Mouse (Mus musculus) lung, embryonic 16.5 days (tissue): ENCODE measurements around the gene Ncam2. TPM values are rescaled to one million over a fixed set of nuclear protein-coding genes. Genes with fewer than 3 reads are reported as not detected.

ENCODE experiments used
- ATAC-seq: fragments of 200-750 bp; cut with Nextera tagmentation; 2 replicates; pipeline ENCODE4 v1.8.0; 2017; ENCODE audit warnings: low read depth, mild to moderate bottlenecking, moderate library complexity
- H3K27ac ChIP-seq: fragments of 300-500 bp; sonication (generic); 2 replicates; pipeline ENCODE4 v1.5.1; 2014; ENCODE audit warnings: mild to moderate bottlenecking, control low read depth, low read length
- H3K27me3 ChIP-seq: fragments of 300-500 bp; sonication (generic); 2 replicates; pipeline ENCODE4 v1.6.1; 2014; ENCODE audit warnings: low read depth, low read length, mixed read lengths; ENCODE audit not compliant: control insufficient read depth, insufficient read depth
- H3K36me3 ChIP-seq: fragments of 300-500 bp; sonication (generic); 2 replicates; pipeline ENCODE4 v1.6.1; 2014; ENCODE audit warnings: low read length; ENCODE audit not compliant: control insufficient read depth, insufficient read depth
- H3K4me1 ChIP-seq: fragments of 300-500 bp; sonication (generic); replicated peaks from 2 replicates; pipeline ENCODE4 v1.6.1; 2014; ENCODE audit warnings: low read length, mixed read lengths; ENCODE audit not compliant: control insufficient read depth, insufficient read depth
- H3K4me2 ChIP-seq: fragments of 300-500 bp; sonication (generic); 2 replicates; pipeline ENCODE4 v1.6.1; 2014; ENCODE audit warnings: low read depth, low read length, control low read depth
- H3K4me3 ChIP-seq: fragments of 300-500 bp; sonication (generic); 2 replicates; pipeline ENCODE4 v1.5.1; 2014; ENCODE audit warnings: mild to moderate bottlenecking, low read length, control low read depth
- H3K9ac ChIP-seq: fragments of 300-500 bp; sonication (generic); 2 replicates; pipeline ENCODE4 v1.6.1; 2014; ENCODE audit warnings: low read length, control low read depth
- H3K9me3 ChIP-seq: fragments of 300-500 bp; sonication (generic); 2 replicates; pipeline ENCODE4 v1.6.1; 2016; ENCODE audit warnings: low read length; ENCODE audit not compliant: control insufficient read depth
- WGBS: fragments of 180-500 bp; shearing (Covaris S2); extraction: QIAGEN DNeasy Blood & Tissue Kit; methylation state at CpG from one replicate; pipeline ENCODE4 v1.1.7; 2014; 5-methylcytosine and 5-hydroxymethylcytosine counted together
- polyA plus RNA-seq: library from polyadenylated mRNA; unstranded; fragments of >200 nt; fragmentation: Nextera tagmentation; extraction: Ambion mirVana; gene quantifications from 2 replicates; pipeline ENCODE4 v1.2.1, GENCODE M21; 2015

The Ncam2 gene
- polyA plus RNA-seq, 1 experiment from 2014 or later = 0.34 TPM

GRCm38 (mm10) chr16:81201992-81202391 is 1.5 kb downstream of the Ncam2 start:
- no peak for ATAC-seq
- H3K4me3 ChIP-seq = no peak overlapping the region

GRCm38 (mm10) chr16:81202721-81203161 is 2.2 kb downstream of the Ncam2 start:
- H3K27ac ChIP-seq = no peak overlapping the region
- 0 out of 2 replicates have a peak, but pooled peaks cover 3% of the 10 kb centered on the region for H3K4me1 ChIP-seq
- no peak overlapping the region for H3K4me2 ChIP-seq
- H3K4me3 ChIP-seq = no peak overlapping the region
- no peaks in the 10 kb centered on the region for H3K9me3 ChIP-seq
- no peak overlapping the region for H3K9ac ChIP-seq
- no peaks in the 10 kb centered on the region; the same call in 1 of the 2 replicates for H3K27me3 ChIP-seq
- H3K36me3 ChIP-seq = no peaks in the 10 kb centered on the region
- no peak for ATAC-seq
- WGBS = 64% methylated on average over 8 of the region's 8 CpGs

More at GRCm38 (mm10) chr16:81201992-81202391, 1.5 kb downstream of the Ncam2 start:
- 8% methylated on average over 4 of the region's 4 CpGs for WGBS
- H3K27me3 ChIP-seq = no peaks in the 10 kb centered on the region; the same call in 1 of the 2 replicates
- H3K4me1 ChIP-seq = 0 out of 2 replicates have a peak, but pooled peaks cover 3% of the 10 kb centered on the region
- H3K9ac ChIP-seq = no peak overlapping the region
- H3K4me2 ChIP-seq = no peak overlapping the region
- H3K27ac ChIP-seq = no peak overlapping the region
- no peaks in the 10 kb centered on the region for H3K9me3 ChIP-seq
- H3K36me3 ChIP-seq = no peaks in the 10 kb centered on the region

GRCm38 (mm10) chr16:81204405-81205034 is 4.0 kb downstream of the Ncam2 start:
- no peak for ATAC-seq
- no peaks in the 10 kb centered on the region for H3K36me3 ChIP-seq
- no peak overlapping the region for H3K27ac ChIP-seq
- no peak overlapping the region for H3K4me3 ChIP-seq
- no peaks in the 10 kb centered on the region for H3K9me3 ChIP-seq
- H3K9ac ChIP-seq = no peak overlapping the region
- no peak overlapping the region for H3K4me2 ChIP-seq
- 72% methylated on average over 12 of the region's 12 CpGs for WGBS
- H3K27me3 ChIP-seq = no peaks in the 10 kb centered on the region; the same call in 1 of the 2 replicates
- H3K4me1 ChIP-seq = 0 out of 2 replicates have a peak, but pooled peaks cover 3% of the 10 kb centered on the region

GRCm38 (mm10) chr16:81221176-81221575 is 20.7 kb downstream of the Ncam2 start:
- Histone ChIP-seq H3K9me3 (no peaks in the 10 kb centered on the region), H3K9ac (no peak overlapping the region), H3K27ac (no peak overlapping the region), H3K27me3 (no peaks in the 10 kb centered on the region), H3K4me2 (no peak overlapping the region), H3K4me3 (no peak overlapping the region), H3K36me3 (no peaks in the 10 kb centered on the region), H3K4me1 (no peaks in the 10 kb centered on the region)
- whole genome bisulfite sequencing = 78% methylated on average over 3 of the region's 3 CpGs
- no peak for ATAC-seq

- Histone ChIP-seq H3K36me3 (no peaks in the 10 kb centered on the region), H3K9me3 (no peaks in the 10 kb centered on the region), H3K27ac (no peak overlapping the region), H3K4me1 (no peaks in the 10 kb centered on the region), H3K9ac (no peak overlapping the region), H3K4me3 (no peak overlapping the region), H3K27me3 (no peaks in the 10 kb centered on the region), H3K4me2 (no peak overlapping the region)
- no peak for ATAC-seq
- WGBS = 41% methylated on average over 1 of the region's 1 CpGs
These were observed 23.3 kb downstream of the Ncam2 start for GRCm38 (mm10) chr16:81223841-81224240.

GRCm38 (mm10) chr16:81224253-81224652 is 23.8 kb downstream of the Ncam2 start:
- no peaks in the 10 kb centered on the region for H3K4me1 ChIP-seq
- no peak overlapping the region for H3K4me3 ChIP-seq
- H3K9me3 ChIP-seq = no peaks in the 10 kb centered on the region
- H3K36me3 ChIP-seq = no peaks in the 10 kb centered on the region
- no peak overlapping the region for H3K27ac ChIP-seq
- no peaks in the 10 kb centered on the region for H3K27me3 ChIP-seq
- no peak overlapping the region for H3K9ac ChIP-seq
- no peak overlapping the region for H3K4me2 ChIP-seq
- ATAC-seq = no peak

- Histone ChIP-seq H3K27ac (no peak overlapping the region), H3K9me3 (no peaks in the 10 kb centered on the region), H3K27me3 (no peaks in the 10 kb centered on the region), H3K4me3 (no peak overlapping the region), H3K36me3 (no peaks in the 10 kb centered on the region), H3K9ac (no peak overlapping the region), H3K4me1 (no peaks in the 10 kb centered on the region), H3K4me2 (no peak overlapping the region)
- ATAC-seq = no peak
These were observed 54.4 kb downstream of the Ncam2 start for GRCm38 (mm10) chr16:81254875-81255274.

- Histone ChIP-seq H3K4me2 (no peak overlapping the region), H3K4me1 (no peaks in the 10 kb centered on the region), H3K9ac (no peak overlapping the region), H3K27me3 (no peaks in the 10 kb centered on the region), H3K36me3 (no peaks in the 10 kb centered on the region), H3K27ac (no peak overlapping the region), H3K9me3 (no peaks in the 10 kb centered on the region), H3K4me3 (no peak overlapping the region)
- WGBS = 33% methylated on average over 2 of the region's 2 CpGs
- ATAC-seq = no peak
These were observed 59.9 kb downstream of the Ncam2 start for GRCm38 (mm10) chr16:81260429-81260828.

- Histone ChIP-seq H3K27me3 (no peaks in the 10 kb centered on the region), H3K36me3 (no peaks in the 10 kb centered on the region), H3K4me3 (no peak overlapping the region), H3K9ac (no peak overlapping the region), H3K9me3 (no peaks in the 10 kb centered on the region), H3K27ac (no peak overlapping the region), H3K4me2 (no peak overlapping the region), H3K4me1 (no peaks in the 10 kb centered on the region)
- no peak for ATAC-seq
- 59% methylated on average over 2 of the region's 2 CpGs for WGBS
These were observed 73.3 kb downstream of the Ncam2 start for GRCm38 (mm10) chr16:81273597-81274360.
